Mouse (Mus musculus) cerebellum, postnatal 14 days (tissue): Measurements from ENCODE around the gene Frmd5.
"Not testable (repeated sequence)": the region's sequence is repeated elsewhere in the genome, so short reads cannot be mapped to it uniquely, and the experiment has no call there.

Source experiments
- DNase-seq, 2 experiments: peaks; one replicate each; pipeline ENCODE4 v3.0.0; 2021; ENCODE audit warnings: mixed read lengths in 2 of 2

The Frmd5 gene

GRCm38 (mm10) chr2:121806959-121807653, at the start of gene Frmd5:
TSS of gene Frmd5 (minus strand) at chr2:121807087.
- DNase-seq: peak; percentile 95 to 96

- DNase-seq: no peak
Measured at GRCm38 (mm10) chr2:121853974-121854373, 47.1 kb upstream of the Frmd5 start.

GRCm38 (mm10) chr2:121852045-121852444, 45.2 kb upstream of the Frmd5 start:
- no peak for DNase-seq

GRCm38 (mm10) chr2:121846050-121846449, 39.2 kb upstream of the Frmd5 start:
- no peak for DNase-seq

- no peak for DNase-seq
Measured at GRCm38 (mm10) chr2:121842249-121842648, 35.4 kb upstream of the Frmd5 start.

GRCm38 (mm10) chr2:121841453-121841852, 34.6 kb upstream of the Frmd5 start:
- no peak for DNase-seq

- no peak for DNase-seq
Measured at GRCm38 (mm10) chr2:121834926-121835325, 28.0 kb upstream of the Frmd5 start.

GRCm38 (mm10) chr2:121832484-121832894, 25.6 kb upstream of the Frmd5 start:
- DNase-seq: peak; percentile 76 to 77

GRCm38 (mm10) chr2:121828411-121828810, 21.5 kb upstream of the Frmd5 start:
- DNase-seq: no peak

- no peak for DNase-seq
Measured at GRCm38 (mm10) chr2:121826189-121826588, 19.3 kb upstream of the Frmd5 start.

- no peak for DNase-seq
Measured at GRCm38 (mm10) chr2:121824653-121825052, 17.8 kb upstream of the Frmd5 start.

GRCm38 (mm10) chr2:121821787-121822186, 14.9 kb upstream of the Frmd5 start:
- no peak for DNase-seq

GRCm38 (mm10) chr2:121810876-121811275, 4.0 kb upstream of the Frmd5 start:
- DNase-seq: not testable (repeated sequence)

GRCm38 (mm10) chr2:121809126-121809525, 2.2 kb upstream of the Frmd5 start:
- no peak for DNase-seq

- DNase-seq: peak; percentile 64 to 72
Measured at GRCm38 (mm10) chr2:121806171-121806943, 530 bp downstream of the Frmd5 start.

GRCm38 (mm10) chr2:121799051-121799450, 7.8 kb downstream of the Frmd5 start:
- no peak for DNase-seq

- peak; percentile 20 to 24 for DNase-seq
Measured at GRCm38 (mm10) chr2:121795995-121796394, 10.9 kb downstream of the Frmd5 start.

- no peak for DNase-seq
Measured at GRCm38 (mm10) chr2:121789777-121790176, 17.1 kb downstream of the Frmd5 start.

GRCm38 (mm10) chr2:121788415-121788814, 18.5 kb downstream of the Frmd5 start:
- no peak for DNase-seq

GRCm38 (mm10) chr2:121787767-121788166, 19.1 kb downstream of the Frmd5 start:
- no peak for DNase-seq

- no peak for DNase-seq
Measured at GRCm38 (mm10) chr2:121787271-121787670, 19.6 kb downstream of the Frmd5 start.

- no peak for DNase-seq
Measured at GRCm38 (mm10) chr2:121776219-121776618, 30.7 kb downstream of the Frmd5 start.

GRCm38 (mm10) chr2:121764851-121765250, 42.0 kb downstream of the Frmd5 start:
- DNase-seq: no peak

- no peak for DNase-seq
Measured at GRCm38 (mm10) chr2:121761861-121762260, 45.0 kb downstream of the Frmd5 start.
